Mouse (Mus musculus) ovary, postnatal 36 days (tissue): ENCODE measurements around the gene Hpn.

ENCODE experiments used
- DNase-seq: peaks from one replicate; pipeline ENCODE4 v3.0.0; 2022; ENCODE audit warnings: low spot score, mixed read lengths

Gene Hpn

DNA sequence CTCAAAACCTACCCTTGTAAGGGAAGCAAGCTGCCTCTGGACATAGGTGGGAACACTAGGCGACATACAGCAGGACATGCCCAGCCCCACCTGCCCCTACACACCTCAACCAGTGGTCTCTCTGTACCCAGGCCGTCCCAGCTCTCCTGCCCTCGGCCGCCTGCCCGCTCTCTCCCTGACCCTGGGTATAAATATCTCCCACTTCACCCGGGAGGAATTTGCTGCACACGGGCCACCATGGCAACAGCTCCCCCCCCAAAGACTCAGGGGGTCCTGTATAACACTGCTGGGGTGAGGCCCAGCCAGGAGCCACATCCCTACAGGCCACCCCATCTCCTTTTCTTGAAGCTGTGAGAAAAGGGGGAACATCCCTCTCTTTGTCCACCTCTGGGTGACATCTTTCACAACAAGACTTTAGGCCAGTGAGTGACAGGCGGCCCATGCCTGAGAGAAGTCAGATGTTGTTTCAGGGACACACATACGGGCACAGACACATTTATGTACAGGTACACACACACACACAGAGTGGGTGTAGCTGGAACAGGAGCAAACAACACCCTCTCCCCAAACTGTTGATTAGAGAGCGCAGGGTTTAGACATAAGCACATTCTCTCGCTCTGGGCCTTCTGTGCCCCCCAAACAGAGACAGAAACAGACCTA is 60.3 kb downstream of the Hpn start:
- DNase-seq = peak; percentile 44

DNA sequence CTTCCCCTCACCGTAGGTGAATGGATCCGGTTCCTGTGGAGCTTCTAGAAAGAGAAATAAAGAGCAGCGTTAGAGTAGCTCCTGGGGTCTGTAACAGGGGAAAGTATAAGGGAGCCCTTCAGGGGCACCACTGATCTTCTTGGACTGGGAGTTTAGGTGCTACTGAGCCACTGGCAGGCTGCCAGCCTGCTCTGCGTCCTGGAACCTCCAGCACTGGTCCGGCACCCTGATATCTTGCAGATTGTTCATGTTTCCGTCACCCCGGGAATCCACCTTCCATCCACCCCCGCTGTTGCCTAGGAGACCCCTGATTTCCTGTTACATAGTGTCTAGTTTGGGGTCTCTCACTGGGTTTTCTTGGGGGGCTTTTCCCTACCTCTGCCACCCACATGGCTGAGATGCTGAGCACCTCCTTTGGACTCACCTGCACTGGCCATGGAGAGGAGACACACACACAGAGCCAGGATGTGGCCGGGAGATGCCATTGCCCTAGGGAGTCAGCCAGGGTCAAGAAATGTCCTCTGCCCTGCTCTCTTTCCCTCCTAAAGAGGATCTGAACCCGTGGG is 61.1 kb downstream of the Hpn start:
- no peak for DNase-seq

DNA sequence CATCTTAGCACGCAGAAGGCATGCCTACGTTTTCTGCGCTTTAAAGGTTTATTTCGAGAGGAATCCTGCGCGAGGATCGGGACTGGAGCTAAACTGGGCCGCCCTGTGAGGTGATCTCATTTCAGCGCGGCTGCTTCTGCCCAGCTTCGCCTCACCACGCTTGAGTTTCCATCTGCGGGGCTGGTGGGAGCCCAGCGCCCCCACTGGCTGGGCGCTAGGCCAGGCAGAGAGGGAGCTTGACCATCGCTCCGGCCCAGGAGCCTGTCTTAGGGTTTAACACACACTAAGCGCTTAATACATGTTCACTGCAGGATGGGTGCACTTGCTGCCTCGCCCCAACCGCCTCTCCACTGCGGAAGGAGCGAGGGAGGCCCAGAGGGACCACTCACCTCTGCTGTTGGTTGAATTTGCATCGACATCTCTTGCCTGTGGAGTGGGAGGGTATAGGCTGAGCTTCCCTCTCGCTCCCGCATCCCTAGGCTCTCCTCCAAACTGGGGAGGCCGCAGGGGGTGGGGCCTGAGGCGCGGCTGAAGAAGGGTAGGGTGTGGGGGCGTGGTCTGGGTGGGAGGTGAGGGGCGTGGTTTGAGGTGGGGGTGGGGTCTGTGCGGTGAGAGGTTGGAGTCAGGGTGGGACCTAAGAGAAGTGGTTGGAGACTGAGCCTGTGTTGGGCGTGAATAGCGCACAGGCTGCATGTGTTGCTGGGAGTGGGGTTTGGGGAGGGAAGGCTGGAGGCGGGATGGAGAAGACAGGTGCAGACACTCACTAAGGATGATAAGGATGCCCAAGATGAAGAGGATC is 62.3 kb downstream of the Hpn start:
- peak; percentile 46 for DNase-seq

DNA sequence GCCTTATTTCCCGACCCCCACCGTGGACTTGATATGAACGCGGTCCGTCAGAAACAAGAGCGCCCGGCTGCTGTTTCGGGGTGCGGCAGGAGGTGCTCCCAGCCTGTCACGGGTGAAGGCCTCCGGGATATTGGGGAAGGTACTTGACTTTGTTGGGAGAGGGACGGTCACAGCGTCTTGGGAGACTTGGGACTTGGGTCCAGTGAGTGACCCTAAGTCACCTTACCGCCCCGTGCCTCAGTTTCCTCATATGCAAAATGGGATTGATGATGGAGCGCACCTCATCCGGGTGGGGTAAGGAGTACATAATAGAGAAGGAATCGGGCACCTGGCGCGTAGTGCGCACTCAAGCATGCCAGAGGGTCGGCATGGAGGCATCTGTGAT is 62.8 kb downstream of the Hpn start:
- DNase-seq = no peak

DNA sequence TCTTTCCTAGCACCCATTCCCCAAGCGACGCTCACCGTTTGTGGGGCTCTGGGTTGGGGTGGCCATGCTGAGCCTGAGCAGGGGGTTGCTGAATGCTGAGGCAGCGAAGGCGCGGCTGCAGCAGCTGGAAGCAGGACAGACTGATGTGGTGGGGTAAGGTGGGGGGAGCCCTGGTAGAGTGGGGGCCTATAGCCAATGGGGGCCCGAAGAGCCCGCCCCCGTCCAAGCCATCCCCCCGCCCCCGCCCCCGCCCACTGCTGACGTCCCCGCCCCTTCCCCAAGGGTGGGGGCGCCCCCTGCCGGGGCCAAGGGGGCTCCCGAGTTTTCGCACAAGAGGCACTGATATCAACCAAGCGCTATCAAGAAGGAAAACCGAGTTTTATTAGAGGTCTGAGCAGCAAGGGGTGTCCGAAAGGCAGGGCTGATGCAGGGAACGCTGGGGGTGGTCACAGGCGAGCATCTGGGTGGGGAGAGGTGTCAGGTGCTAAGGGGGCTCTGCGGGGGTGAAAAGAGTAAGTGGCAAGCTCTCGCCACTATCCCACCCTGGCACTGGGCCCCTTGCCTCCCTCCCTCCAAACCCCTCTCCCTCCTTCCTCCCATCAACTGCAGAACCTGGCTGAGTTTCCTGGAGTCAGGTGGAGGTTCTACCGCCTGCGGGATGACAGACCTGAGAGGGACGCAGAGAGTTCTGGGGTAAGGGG is 63.6 kb downstream of the Hpn start, which contains the start of gene Fxyd7:
Gene Fxyd7 (minus strand): TSS at position 147 of the 701 bp plus-strand sequence.
- DNase-seq = no peak

DNA sequence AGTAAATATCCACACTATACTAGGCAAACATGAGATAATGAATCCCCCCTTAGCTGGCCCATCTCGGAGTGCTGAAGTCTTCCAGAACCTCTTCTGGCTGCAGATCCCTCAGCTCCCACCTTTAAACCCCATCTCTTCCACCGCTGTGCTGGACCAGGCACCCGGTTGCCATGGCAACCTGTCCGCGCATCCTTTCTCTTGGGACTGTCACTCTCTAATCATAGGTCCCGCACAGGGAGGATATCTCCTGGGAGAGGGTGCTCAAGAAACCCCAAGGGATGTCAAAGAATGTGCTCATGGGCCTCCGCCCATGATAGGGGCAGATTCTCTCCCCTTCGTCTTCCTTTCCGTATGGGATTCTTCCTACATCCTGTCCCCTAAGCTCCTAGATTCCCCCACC is 64.2 kb downstream of the Hpn start:
- no peak for DNase-seq

DNA sequence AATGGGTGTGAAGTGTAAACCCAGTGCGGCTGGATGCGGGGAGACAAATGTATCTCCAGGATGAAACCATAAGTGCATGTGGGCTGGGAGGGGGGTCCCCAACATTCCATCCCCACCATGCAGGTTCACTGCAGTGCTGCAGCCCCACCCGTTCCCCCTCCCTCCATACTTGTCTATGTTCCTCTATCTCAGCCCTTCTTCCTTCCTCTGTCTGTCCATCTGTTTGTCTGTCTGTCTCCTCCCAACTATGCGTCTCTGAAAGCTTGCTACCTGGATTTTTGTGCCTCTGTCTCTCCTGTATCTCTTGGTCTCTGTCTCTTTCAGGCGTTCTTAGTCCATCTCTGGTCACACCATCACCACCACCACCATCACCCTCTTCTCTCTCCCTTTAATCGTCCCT is 64.6 kb downstream of the Hpn start:
- DNase-seq = no peak

DNA sequence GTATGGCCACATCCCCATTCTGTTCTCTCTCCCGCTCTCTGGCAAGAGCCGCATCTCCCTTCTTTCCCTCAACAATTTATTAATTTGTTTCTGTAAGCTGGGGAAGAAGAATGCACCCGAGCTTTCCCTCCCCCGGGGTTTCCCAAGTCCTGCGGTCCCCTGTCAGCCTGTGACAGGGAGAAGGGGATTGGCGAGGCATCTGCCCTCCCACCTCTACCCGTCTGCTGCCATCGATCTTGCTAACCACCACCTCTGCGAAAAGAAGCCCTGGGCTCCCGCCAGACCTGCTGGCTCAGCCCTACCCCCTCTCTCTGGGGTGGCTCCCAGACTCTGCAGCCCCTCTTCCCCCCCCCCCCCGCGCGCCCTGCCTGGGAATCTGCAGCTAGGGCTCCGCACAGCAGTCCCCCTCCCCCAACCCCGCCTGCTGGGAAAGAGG is 65.2 kb downstream of the Hpn start:
- DNase-seq = no peak

DNA sequence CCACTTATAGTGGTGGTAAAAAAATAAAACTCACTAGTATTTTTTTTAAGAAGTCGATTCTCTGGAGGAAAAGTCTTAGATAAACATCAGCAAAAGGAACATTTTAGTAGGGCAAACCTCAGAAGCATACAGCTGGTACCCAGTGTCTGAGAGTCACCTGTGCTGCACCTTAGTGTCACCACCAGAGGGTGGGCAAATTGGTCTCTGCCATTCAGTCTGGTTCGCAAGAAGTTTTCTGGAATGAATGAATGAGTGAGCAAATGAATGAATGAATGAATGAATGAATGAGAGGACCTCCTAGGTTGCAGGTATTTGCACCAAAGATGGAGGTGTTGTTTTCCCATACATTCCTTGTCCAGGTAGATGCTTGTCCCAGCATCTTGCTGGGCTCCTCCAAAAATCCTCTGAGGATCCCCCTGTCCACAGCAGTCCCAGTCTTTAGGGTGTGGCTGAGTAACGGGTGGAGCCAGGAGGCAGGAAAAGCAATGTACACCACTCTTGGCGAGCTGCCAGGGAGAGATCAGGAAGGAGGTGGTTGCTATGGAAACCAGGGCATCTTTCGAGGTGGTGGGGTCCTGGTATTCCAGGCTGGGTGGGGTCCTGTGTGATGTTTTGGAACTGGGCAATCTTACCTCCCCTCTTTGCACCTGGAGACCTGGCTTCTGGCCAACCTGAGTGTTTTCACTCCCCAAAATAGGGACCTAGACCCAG is 65.8 kb downstream of the Hpn start:
- DNase-seq = no peak
